Mouse (Mus musculus) cerebellum, postnatal 4 days (tissue): ENCODE data around the gene Tmem92.
"Not testable (repeated sequence)": the region's sequence is repeated elsewhere in the genome, so short reads cannot be mapped to it uniquely, and the experiment has no call there.

Experiments
- DNase-seq, 2 experiments: peaks; one replicate each; pipeline ENCODE4 v3.0.0; 2022; ENCODE audit warnings: low spot score in 2 of 2, mixed read lengths in 1 of 2

Gene Tmem92

DNA sequence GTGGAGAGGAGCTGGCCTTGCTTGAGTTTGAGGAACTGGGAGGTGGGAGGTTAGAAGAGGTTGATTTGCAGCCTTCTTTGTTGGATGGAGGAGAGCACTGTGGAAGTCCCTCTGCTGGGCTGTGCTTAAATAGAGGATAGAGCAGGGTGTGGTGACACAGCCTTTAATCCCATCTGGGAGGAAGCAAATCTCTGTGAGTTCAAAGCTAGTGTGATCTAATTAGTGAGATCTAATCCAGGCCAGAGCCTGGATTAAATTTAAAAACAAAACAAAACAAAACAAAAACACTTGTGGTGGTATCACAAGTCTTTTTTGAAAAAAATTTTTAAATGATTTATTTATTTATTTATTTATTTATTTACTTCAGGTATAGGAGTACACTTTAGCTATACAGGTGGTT is at the start of gene Tmem92:
Gene Tmem92, minus strand, starts transcription at position 101 of the 400 bp plus-strand sequence.
- no peak for DNase-seq

DNA sequence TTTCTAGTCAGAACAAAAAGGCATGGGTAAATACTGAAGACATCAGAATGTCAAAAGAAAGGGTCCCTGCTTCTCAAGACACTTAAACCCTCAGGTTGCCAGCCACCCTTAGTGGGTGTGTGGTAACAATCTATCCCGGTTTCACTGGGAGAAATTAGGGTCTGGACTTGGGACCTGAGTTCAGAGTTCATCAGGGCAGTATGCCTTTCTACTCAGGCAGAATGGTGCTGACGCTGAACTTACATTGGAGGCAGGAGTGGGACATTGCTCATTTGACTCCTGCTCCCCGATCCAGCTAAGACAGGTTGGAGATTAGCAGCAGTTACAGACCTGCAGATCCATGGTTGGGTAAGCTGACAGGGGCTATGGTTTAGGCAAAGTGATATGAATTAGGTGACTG is 46.5 kb upstream of the Tmem92 start:
- no peak for DNase-seq

DNA sequence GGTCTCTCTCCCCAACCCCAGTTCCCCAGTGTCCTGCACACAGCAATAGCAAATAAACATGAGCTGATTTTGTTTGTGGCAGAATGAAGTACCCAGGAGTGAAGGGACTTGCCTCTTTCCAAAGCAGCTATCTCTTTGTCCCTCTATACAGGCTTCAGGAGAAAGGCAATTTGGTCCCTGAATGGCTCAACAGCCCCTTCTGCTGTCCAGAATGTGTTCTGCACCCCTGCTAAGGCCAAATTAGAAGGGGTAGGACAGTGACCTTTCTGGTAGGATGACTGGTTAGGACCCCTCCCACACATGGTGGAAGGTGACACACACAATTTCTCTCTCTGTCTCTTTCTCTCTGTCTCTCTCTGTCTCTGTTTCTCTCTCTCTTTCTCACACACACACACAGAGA is 36.9 kb upstream of the Tmem92 start:
- not testable (repeated sequence) for DNase-seq

DNA sequence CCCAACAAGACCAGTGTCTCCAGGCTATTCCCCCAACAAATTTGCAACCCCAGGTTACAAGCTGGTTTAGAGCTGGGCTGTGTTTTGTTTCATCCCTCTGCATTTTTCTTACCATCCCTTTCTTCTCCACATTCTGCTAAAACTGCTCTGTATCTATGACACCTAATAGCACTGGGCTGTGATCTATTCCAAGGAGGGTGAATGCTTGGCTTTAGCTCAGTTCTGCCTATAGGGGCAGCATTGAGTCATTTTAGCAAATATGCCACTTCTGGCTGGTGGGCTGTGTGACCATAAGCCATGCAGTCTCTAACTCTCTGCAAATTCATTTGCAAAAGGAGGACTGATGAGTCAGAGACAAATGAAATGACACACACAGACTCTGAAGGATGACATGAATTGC is 36.4 kb upstream of the Tmem92 start:
- not testable (repeated sequence) for DNase-seq

DNA sequence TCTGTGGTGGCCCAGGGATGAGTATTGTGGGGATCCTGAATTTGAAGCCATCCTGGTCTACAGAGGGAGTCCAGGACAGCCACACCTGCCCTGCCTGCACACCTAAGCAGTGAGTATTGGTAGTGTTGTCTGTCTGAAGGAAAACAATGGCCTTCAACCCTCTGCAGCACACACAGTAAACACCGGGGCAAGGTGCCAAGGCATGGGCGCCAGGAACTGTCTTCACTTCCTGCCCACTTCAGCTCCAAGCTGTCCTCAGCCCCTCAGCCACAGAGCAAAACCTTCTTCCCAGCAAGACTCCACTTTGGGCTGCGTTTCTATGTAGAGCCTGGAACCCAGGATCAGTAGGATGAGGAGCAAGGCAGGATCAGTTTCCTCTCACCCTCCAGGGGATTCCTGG is 29.0 kb upstream of the Tmem92 start:
- not testable (repeated sequence) for DNase-seq

DNA sequence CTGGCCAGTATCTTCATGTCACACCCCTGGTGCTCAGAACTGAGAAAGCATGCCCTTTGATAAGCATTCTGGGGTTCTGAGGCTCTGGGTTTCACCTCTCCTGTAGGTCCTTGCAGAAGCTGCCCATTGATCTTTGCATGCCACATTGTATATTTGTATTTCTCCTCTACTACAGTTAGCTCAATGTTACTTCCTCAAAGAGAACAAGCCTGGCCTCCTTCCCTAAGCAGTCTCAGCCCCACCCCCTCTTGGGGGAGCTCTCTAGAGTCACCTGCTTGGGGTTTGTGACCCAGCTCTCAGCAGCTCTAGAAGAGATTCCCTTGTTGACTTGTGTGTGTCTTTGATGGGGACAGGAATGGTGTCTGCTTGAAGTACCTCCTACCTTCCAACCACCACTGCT is 9.2 kb upstream of the Tmem92 start:
- DNase-seq, result no peak

DNA sequence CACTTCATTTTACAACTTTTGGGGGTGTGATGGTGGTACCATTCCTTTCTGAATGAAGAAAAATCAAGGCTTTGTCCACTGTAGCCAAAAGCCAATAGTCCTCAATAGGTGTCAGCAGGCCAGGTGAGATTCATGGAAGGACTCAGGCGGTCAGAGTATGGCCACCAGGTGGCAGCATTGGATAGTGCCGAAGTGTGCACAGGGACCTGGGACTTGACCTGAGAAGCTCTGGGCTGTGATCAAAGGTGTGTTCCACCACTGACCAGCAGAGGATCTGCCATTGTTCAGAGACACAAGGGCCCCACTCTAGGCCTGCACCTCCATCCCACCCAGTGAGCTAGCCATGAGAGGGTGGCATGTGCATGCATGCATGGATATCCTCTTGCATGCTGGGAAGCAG is 2.7 kb upstream of the Tmem92 start:
- DNase-seq, result peak; percentile 44 to 70

DNA sequence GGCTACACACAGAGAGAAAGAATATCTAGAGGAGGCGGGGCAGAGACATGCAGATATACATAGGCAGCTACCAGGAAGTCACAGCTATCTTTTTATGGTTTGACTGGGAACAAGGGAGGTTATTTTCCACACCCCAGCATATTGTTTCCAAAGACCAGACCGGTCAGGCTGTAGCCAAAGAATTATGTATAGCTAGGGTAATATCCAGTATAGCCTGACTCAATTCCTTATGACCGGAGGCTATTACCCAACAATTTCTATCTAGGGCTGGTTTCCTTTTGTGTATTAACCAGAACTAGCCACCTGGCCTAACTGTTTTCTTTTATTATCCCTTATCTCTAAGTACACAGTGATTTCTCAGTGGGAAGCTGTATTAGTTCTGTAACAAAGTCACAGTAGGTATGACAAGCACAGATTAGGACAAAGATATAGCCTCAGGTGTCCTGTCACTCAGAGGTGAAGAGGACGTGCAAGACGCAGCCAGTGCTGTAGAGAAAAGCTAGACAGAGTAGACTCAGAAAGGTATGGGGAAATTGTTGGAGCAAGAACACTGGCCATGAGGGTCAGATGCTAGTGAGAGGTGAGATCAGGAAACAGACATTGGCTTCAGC is 7.5 kb downstream of the Tmem92 start:
- DNase-seq, result no peak

DNA sequence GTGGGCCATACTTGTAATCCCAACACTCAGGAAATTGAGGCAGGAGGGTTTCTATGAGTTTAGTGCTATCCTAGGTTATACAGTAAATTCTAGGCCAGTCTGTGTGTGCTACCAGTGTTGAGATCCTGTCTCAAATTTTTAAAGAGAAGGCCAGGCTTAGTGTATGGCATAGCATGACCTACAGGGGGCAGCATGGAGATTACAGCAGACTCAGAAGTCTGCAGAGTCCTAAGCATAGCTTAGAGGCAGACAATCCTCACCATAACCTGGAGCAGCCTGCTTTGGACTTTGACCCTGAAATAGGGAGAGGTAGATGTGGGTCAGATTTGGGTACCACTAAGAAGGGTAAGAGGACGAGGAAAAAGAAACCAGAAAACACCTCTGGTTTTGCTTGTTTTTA is 8.7 kb downstream of the Tmem92 start:
- DNase-seq, result no peak

DNA sequence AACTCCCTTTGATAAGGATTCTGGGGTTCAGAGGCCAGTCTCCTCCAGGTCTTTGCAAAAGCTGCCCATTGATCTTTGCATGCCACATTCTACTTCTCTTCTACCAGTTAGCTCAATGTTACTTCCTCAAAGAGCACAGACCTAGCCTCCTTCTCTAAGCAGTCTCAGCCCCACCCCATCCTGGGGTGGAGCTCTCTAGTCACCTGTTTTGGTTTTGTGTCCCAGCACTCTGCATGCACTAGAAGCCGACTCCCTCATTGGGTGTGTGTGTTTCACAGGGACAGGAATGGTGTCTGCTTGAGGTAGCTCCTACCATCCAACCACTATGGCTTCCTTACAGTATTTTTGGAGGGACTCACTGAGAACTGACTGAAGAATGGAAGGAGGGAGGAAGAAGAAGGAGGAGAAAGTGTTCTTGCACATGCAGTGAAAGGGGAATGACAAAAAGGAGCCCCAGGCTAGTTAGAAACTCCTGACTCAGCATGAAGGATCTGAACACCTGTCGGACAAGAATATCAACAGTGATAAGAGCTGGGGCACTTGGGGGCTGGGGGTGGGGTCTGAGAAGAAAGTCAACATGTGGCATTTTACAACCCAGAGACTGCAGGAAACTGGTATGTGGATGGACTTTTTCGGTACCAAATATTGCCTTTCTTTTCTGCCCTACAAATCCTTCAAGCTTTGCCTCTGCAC is 10.0 kb downstream of the Tmem92 start:
- DNase-seq, result no peak

DNA sequence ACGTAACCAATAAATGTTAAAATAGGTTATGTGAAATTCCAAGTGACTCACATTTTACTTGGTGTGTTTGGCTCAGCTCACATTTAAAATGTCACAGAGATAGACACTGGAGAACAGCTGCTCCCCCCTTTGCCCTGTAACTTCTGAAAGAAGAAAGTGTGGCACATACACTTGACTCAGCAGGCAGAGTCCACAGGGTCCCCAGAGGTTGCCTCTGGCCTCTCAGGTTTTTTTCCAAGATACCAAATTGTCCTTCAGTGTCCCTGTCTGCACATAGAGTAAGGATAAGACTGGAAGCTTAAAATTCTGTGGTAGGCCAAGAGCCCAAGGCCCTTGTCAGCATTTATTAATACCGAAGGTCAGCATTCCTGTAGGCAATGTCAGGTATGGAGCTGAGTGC is 15.3 kb downstream of the Tmem92 start:
- no peak for DNase-seq

DNA sequence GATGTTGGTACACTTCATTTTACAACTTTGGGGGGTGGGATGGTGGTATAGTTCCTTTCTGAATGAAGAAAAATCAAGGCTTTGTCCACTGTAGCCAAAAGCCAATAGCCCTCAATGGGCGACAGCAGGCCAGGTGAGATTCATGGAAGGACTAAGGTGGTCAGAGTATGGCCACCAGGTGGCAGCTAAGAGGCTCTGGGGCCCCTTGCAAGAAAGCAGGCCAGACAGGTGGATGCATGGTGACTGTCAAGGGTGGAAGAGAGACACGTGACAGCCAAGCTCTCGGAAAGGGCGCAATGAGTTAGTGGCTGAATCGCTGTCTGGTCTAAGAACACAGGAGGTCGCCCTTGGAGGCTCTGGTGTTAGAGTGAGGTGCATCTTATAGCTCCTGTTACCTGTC is 19.7 kb downstream of the Tmem92 start:
- DNase-seq, result no peak

DNA sequence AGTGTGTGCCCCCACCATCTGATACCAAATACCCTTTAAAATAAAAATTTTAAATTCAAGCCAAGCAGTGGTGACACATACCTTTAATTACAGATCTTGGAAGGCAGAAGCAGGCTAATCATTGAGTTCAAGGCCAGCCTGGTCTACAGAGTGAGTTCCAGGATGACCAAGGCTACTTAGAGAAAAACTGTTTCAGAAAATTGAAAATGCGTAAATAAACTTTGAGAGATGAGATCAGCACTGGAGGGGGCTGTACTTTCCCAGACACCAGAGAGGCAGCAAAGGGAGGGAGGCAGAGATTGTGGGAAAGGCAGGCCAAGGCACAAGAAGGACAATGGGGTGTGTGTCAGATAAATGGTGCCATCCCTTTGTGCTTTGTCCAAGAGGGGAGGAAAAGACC is 20.2 kb downstream of the Tmem92 start:
- no peak for DNase-seq

DNA sequence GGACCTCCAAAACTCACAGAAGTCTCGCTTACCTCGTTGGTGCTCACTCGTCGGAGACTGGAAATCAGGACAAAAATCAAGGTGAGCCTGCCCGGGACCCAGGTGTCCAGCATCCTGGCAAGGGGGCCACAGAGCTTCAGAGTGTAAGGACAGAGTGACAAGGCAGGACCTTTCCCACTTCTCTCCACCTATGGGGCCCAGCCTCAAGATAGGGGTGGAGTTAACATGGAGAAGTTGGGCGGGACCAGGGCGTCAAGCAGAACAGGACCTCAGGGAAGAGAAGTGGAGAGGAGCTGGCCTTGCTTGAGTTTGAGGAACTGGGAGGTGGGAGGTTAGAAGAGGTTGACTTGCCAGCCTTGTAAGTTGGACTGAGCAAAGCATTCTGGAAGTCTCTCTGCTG is 21.7 kb downstream of the Tmem92 start:
- no peak for DNase-seq

DNA sequence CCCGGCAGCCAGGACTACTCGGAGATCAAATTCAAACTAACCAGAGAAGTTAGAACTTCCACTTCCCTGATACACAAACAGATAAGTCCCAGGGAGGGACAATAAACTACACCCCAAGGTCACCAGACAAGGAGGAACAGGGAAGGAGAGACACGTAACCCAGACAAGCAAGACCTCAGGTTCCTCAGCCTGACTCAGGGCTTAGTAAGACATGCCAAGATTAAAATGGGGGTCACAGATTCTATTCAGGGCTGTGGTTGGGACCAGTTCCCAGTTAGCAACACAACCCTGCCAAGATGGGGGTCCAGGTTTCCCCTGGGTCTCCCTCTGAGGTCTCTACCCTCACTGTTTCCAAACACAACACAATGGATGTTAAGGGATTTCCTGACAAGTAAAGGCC is 22.1 kb downstream of the Tmem92 start:
- DNase-seq, result no peak

DNA sequence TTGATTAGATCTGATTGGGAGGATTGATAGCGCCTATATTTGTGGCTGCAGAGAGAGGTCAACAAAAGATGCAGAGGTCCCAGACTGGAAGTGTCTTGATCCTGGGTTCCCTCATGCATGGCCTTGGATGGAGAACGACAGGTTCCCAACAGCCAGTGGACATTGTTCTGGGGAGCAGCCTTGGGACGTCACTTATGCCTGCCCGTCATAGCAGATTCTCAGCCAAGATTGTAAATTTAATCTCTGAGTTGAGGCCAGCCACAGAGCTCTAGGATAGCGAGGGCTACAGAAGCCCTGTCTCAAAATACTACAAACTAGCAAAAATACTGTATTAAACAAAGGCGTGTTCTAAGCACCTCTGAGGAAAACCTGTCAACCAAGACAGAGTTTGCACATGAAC is 22.6 kb downstream of the Tmem92 start:
- no peak for DNase-seq

DNA sequence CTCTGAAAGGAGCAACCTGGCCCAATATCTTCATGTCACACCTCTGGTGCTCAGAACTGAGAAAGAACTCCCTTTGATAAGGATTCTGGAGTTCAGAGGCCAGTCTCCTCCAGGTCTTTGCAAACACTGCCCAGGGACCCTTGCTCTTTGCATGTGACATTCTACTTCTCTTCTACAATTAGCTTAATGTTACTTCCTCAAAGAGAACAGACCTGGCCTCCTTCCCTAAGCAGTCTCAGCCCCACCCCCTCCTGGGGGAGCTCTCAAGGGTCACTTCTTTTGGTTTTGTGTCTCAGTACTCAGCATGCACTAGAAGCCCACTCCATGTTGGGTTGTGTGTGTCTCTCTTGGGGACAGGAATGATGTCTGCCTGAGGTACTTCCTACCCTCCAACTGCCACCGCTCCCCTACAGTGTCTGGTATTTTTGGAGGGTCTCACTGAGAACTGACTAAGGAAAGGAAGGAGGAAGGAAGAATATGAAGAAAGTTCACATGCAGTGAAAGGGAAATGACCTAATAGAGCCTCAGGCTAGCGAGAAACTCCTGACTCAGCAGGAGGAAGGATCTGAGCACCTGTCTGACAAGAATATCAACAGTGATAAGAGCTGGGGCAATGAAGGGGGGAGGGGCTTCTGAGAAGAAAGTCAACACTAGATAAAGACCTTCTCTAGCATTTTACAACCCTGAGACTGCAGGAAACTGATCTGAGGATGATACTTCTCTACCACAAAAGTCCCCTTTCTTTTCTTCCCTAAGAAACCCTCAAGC is 29.4 kb downstream of the Tmem92 start:
- no peak for DNase-seq

DNA sequence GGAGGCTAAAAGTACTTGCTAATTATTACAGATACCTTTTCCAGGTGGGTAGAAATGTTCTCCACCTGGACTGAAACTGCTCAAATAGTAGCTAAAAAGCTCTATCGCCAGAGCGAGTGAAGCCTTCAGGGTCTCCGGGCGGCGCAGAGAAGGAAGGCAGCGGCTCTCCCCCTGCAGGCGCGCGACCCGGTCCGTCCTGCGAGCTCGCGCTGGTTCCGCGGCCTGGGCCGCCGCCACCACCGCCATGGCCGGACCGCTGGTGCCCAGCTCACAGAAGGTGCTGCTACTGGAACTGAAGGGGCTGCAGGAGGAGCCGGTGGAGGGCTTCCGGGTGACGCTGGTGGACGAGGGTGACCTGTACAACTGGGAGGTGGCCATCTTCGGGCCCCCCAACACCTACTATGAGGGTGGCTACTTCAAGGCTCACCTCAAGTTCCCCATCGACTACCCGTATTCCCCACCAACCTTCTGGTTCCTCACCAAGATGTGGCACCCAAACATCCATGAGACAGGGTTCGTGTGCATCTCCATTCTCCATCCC is 40.7 kb downstream of the Tmem92 start, which contains the start of gene Cdc34b:
Gene Cdc34b, plus strand, starts transcription at position 51 of the 541 bp plus-strand sequence.
- DNase-seq, result no peak

DNA sequence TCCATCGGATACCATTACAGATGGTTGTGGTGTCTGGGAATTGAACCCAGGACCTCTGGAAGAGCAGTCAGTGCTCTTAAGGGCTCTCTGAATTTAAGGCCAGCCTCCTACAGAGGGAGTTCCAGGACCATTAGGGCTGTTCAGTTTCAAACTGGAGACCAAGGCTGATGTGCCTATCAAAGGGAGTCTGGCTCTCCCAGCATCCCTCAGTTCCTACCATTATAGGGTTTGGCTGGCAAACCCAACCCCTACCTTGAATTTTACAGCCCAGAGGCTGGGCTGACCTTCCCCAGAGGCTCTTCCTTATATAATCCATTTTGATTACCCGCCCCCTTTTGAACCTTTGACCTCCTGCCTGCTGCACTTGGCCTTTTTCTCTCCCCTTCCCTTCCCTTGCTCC is 46.8 kb downstream of the Tmem92 start:
- DNase-seq, result no peak

DNA sequence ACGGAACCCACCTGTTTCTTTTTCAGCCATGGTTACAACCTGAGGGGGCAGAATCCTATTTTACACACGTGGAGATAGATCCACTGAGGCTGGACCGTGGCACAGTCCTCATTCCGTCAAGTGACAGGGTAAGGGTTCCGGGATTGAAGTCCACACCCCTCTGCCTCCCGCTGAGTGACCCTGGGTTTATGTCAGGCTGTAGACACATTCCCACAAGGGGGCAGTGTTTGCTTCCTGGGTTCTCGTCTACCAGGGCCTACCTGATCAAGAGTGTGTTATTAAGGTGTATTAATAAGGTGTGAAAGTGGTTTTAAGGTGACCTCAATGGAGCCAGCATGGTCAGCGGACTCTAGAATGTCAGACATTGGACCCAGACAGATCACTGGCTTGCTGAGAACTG is 49.7 kb downstream of the Tmem92 start:
- DNase-seq, result no peak

DNA sequence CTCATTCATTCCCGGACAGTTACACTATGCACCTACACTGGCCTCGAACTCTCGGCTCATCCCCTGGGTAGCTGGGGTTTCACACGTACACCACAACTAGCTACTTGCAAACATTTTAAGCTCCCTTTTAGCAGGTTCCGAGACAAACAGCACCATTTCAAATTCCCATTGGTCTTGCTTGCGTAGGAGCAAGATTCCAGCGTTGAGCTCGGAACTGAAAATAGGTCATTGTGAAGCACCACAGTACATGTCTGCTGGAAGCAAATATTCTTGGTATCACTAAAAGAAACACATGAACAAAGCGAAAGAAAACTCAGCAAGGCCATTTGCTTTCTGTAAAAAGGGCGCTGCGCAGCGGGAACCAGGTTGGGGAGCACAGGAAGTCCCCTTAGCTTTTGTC is 51.3 kb downstream of the Tmem92 start:
- no peak for DNase-seq

DNA sequence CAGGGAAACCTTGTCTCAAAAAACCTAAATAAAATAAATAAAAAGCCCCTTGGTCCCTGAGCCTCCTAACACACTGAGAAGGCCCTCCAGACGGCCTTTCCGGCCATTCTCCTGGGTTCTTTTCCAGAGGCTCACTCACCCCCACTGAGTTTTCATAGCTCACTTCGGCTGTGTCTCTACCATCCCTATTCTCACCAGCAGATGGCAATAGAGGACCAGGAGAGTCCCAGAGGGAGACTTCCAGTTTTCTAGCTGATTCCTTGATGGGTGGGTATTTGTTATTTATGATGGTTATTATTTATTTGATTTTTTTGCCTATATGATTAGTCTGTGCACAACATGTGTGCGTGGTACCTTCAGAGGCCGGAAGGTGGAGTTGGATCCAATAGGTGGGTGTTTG is 52.2 kb downstream of the Tmem92 start:
- peak; percentile 62 to 80 for DNase-seq

DNA sequence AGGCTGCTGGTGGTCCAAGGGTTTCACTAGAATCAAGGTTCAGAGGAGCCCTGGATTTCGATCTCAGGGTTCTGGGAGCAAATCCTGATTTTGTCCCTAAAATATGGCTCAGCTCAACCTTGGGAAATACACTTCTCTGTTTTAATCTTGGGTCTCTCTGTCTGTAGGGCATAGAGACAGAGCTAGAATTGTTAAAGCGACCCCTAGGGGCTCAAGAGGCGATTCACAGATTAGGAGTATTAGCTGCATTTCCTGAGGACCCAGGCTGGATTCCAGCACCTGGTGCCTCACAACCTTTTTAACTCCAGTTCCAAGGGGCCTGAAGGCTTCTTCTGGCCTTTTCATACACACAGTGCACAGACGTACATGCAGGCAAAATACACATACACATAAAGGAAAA is 52.9 kb downstream of the Tmem92 start:
- DNase-seq, result no peak
